Mouse (Mus musculus): ENCODE data around the gene Wdr25. TPM values are rescaled to one million over a fixed set of nuclear protein-coding genes. Genes with fewer than 3 reads are reported as not detected.

Wdr25 gene
- total RNA-seq, 4 experiments from 2014 or later, result 7.9 to 12.9 (median 10.2) TPM

DNA sequence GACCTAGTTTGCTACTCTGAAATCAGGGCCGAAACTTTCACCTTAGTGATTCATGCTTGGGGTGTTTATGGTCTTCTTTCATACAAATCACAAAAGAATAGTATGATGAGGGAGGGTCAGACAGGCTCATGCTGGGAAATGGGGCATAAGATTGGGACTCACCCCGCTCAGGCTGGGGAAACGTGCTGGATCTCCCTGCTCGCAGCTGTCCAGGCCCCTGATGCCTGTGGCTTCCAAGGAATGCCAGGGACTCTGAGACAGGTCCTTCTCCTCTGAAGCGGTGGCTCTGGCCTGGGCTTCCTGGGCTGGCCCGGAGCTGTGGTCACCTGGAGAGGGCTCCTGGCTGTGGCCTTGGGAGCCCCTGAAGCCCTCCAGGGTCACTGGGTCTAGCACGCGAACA lies 165.2 kb downstream of the Wdr25 start:
- no peak for DNase-seq (ENCODE audit: low spot score in 2 of 2)

DNA sequence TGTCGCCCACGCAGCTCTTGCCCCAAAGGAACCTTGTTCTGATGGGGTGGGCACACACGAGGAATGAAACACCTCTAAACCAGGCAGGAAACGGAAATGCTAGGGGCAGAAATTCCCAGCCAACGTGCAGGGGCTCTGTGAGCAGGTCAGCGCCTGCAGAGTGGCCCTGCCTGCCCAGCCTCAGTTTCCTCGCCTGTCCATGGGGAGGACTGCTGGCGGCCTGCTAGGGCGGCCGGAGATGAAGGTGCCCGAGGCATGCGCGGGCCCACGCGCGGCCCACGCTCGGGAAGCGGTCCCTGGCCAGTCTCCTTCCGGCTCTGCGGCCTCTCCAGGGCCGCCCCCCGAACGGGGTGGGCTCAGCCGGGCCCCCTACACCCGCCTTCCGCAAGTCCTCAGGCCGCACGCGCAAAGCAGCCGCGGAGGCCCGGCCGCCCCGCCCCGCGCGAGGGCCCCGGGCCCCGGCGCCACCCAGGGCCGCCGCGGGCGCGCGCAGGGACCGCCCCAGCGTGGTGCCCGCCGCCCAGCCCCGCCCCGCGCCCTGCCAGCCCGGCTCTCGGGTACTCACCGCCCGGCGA lies 174.2 kb downstream of the Wdr25 start:
- peak; percentile 33 to 39 for DNase-seq (ENCODE audit: low spot score in 2 of 2)

DNA sequence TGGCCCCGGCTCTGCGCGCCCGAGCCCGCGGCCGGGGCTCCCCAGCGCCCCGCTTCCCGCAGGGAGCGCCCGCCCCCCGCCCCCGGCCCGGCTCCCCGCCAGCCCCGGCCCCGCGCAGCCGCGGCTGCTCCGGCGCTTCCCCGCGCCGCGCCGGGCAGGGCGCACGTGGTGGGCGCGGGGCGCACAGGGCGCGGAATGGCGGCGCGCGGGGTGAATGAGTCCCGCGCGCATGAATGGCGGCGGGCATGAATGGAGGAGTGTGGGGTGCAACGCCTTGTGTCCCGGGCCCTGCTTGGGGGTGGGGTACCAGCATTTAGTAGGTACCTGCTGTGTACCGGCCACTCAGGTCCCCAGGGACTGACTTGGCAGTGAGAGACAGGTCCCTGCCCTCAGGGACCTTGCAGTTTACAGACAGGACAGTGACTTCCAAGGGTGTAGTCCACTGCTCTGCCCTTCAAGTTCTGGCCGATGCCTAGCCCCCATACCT lies 174.8 kb downstream of the Wdr25 start, which contains the start of gene Begain:
Begain (minus strand) TSS at position 51 of the 487 bp plus-strand sequence.
- no peak for DNase-seq (ENCODE audit: low spot score in 2 of 2)

DNA sequence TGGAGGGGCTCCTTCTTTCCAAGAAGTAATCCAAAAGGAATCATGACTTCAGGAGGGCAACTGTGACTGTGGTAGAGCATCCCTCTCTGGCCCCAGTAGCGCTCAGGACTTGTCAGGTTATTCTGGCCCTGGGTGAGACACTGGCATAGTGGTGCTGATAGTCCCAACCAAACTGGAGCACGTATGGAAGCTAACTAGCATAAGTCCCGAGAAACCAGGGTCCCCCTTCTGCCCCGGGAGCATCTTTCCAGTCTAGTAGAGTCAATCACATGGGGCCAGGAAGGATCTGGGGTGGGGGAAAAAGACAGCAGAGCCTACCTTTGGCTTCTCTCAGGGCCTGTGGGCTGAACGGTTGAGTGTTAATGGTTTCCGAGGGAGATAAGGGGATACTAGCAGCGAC lies 175.3 kb downstream of the Wdr25 start:
- DNase-seq (ENCODE audit: low spot score in 2 of 2), result no peak

DNA sequence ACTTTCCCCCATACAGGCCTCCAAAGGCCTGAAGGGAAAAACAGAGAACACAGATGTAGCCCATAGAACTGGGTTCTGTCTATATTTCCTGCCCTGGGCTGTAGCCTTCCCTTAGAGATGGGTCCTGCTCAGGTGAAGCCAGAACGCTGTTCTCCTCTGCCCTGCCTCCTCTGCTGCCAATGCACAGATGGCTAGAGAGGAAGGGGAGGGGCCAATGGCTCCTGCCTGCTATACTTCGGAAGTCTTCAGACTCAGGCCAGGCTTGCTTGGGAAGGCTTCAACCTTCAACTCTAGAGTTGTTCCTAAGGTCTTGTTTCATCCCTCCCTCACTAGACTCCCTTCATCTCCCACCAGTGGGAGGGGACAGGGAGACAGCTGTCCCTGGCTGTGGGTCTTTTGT lies 176.3 kb downstream of the Wdr25 start:
- no peak for DNase-seq (ENCODE audit: low spot score in 2 of 2)

DNA sequence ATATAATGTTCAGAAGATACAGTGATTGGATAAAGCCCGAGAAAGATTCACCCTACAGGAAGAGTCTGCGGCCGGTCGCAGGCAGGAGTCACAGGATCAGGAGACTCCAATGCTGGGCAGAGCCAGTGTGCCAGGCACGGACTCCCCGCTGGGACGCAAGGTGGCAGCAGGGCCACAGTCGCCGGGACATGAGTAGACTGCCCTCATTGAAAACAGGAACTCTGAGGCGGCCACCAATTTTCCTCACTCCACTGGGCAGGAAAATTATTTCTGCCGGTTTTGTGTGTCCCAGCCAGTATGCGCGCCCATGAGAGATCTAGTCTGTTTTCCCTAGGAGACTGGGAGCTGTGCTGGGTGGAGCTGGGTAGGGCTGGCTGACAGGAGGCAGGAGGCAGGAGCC lies 177.8 kb downstream of the Wdr25 start:
- DNase-seq (ENCODE audit: low spot score in 2 of 2), result no peak

DNA sequence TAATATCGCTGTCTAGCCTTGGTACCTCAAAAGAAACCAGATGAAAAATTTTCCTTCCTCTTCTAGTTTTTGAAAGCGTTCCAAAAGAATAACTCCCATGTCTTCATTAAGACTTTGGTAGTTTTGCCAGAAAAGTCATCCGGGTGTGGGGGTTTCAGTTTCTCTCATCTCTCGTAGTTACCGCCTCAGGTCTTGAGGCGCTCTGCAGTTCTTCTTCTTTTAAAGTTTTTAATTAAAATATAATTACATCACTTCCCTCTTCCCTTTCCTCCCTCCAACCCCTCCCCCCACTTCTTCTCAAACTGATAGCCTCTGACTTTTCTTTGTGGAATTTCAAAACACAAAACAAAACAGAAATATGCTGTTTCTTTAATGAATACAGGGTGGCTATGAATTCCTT lies 180.7 kb downstream of the Wdr25 start:
- DNase-seq (ENCODE audit: low spot score in 2 of 2), result no peak

- no peak for DNase-seq (ENCODE audit: low spot score in 2 of 2)
Observed at GRCm38 (mm10) chr12:109074777-109075285, 181.4 kb downstream of the Wdr25 start.

- no peak for DNase-seq (ENCODE audit: low spot score in 2 of 2)
Observed at GRCm38 (mm10) chr12:109077036-109077435, 183.6 kb downstream of the Wdr25 start.

Other genes starting within 250 kb of the Wdr25 start
- 1 to 10 TPM; 4.8 to 7.2 (median 6.6) TPM for gene Degs2, start 191.3 kb upstream of the Wdr25 start, total RNA-seq (2022)
- 10 to 100 TPM; 44.9 to 46.7 (median 46.1) TPM for gene Yy1, start 100.7 kb upstream of the Wdr25 start, total RNA-seq (2022)
- gene Slc25a29, start 57.7 kb upstream of the Wdr25 start, total RNA-seq (2022), result 10 to 100 TPM; 13.7 to 15.9 (median 14.6) TPM
- 10 to 100 TPM in 2 of 4 experiments, 1 to 10 TPM in 2; 9.4 to 11.4 (median 10.4) TPM for gene Slc25a47, start 57.6 kb upstream of the Wdr25 start, total RNA-seq (2022)
- gene Wars, start 543 bp downstream of the Wdr25 start, total RNA-seq (2022), result 10 to 100 TPM; 76.5 to 92.1 (median 83.0) TPM
- 100 to 1,000 TPM; 112 to 128 (median 121) TPM for gene Begain, start 174.6 kb downstream of the Wdr25 start, total RNA-seq (2022)

Data from left cerebral cortex, adult 8-10 months (tissue).